Mouse (Mus musculus): ENCODE measurements at regions not wholly inside any gene's neighbourhood (a gene's known extent, or its start where the extent isn't known, plus 50 kb on each side); places are given as distances from the start of the nearest gene placed in this dataset.

DNA sequence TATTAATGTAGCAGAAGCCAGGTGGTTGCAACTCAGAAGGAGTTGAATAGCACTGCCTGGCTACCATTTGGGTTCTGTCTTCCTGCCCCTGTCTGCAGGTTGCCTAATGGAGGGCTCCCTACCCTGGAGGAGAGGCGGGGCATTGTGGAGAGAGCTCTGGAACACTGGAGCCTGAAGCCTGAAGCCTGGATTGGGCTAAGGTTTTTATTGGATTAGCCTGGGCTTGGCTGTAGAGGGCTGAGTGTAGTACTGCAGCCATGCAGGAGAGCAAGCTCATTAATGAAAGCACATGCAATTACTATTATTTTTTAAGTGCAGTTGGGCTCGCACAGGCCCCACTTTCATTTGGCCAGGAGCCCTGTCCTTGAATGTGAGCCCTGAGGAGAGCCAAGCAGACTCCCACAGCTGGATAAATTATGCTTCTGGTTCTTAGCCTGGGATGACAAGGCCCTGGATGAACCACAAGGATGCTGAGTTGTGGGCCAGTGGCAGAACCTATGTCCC lies 145.1 kb downstream of the Abhd5 start:
- Histone ChIP-seq H3K27ac (ENCODE audit: insufficient read depth, low read length) (no peak overlapping the region), H3K36me3 (ENCODE audit: control insufficient read depth, insufficient read depth, low read length, poor library complexity, severe bottlenecking) (no peaks in the 10 kb centered on the region), H3K27me3 (ENCODE audit: control insufficient read depth, insufficient read depth, low read length, poor library complexity, severe bottlenecking) (no peaks in the 10 kb centered on the region), H3K4me1 (ENCODE audit: control insufficient read depth, insufficient read depth, low read length) (no peaks in the 10 kb centered on the region), H3K4me3 (ENCODE audit: low read depth, low read length) (no peak overlapping the region), H3K9me3 (replicated peaks; ENCODE audit: control insufficient read depth, insufficient read depth, low read length, poor library complexity, severe bottlenecking) (no peaks in the 10 kb centered on the region), H3K9ac (ENCODE audit: low read depth, poor library complexity, severe bottlenecking) (no peak overlapping the region)
- TF ChIP-seq CTCF (IDR thresholded peaks at IDR 0.05; ENCODE audit: low read depth, low read length) = no peak
- TF ChIP-seq POLR2A (IDR thresholded peaks at IDR 0.05; ENCODE audit: insufficient read depth, low read length) = no peak
- no peak for TF ChIP-seq EP300 (IDR thresholded peaks at IDR 0.05; ENCODE audit: insufficient read depth, low read depth, low read length)

- Histone ChIP-seq H3K4me1 (ENCODE audit: control insufficient read depth, insufficient read depth, low read length) (no peaks in the 10 kb centered on the region), H3K9ac (ENCODE audit: low read depth, poor library complexity, severe bottlenecking) (no peak overlapping the region), H3K9me3 (replicated peaks; ENCODE audit: control insufficient read depth, insufficient read depth, low read length, poor library complexity, severe bottlenecking) (no peaks in the 10 kb centered on the region), H3K4me3 (ENCODE audit: low read depth, low read length) (no peak overlapping the region), H3K27ac (ENCODE audit: insufficient read depth, low read length) (no peak overlapping the region), H3K27me3 (ENCODE audit: control insufficient read depth, insufficient read depth, low read length, poor library complexity, severe bottlenecking) (no peaks in the 10 kb centered on the region), H3K36me3 (ENCODE audit: control insufficient read depth, insufficient read depth, low read length, poor library complexity, severe bottlenecking) (no peaks in the 10 kb centered on the region)
- no peak for TF ChIP-seq EP300 (IDR thresholded peaks at IDR 0.05; ENCODE audit: insufficient read depth, low read depth, low read length)
- no peak for TF ChIP-seq POLR2A (IDR thresholded peaks at IDR 0.05; ENCODE audit: insufficient read depth, low read length)
- TF ChIP-seq CTCF (IDR thresholded peaks at IDR 0.05; ENCODE audit: low read depth, low read length) = no peak
Observed at GRCm38 (mm10) chr9:122501864-122502341, 150.5 kb downstream of the Abhd5 start.

- Histone ChIP-seq H3K27ac (ENCODE audit: insufficient read depth, low read length) (no peak overlapping the region), H3K36me3 (ENCODE audit: control insufficient read depth, insufficient read depth, low read length, poor library complexity, severe bottlenecking) (no peaks in the 10 kb centered on the region), H3K9me3 (replicated peaks; ENCODE audit: control insufficient read depth, insufficient read depth, low read length, poor library complexity, severe bottlenecking) (no peaks in the 10 kb centered on the region), H3K4me3 (ENCODE audit: low read depth, low read length) (no peak overlapping the region), H3K4me1 (ENCODE audit: control insufficient read depth, insufficient read depth, low read length) (no peaks in the 10 kb centered on the region), H3K27me3 (ENCODE audit: control insufficient read depth, insufficient read depth, low read length, poor library complexity, severe bottlenecking) (no peaks in the 10 kb centered on the region), H3K9ac (ENCODE audit: low read depth, poor library complexity, severe bottlenecking) (no peak overlapping the region)
- TF ChIP-seq EP300 (IDR thresholded peaks at IDR 0.05; ENCODE audit: insufficient read depth, low read depth, low read length) = no peak
- no peak for TF ChIP-seq CTCF (IDR thresholded peaks at IDR 0.05; ENCODE audit: low read depth, low read length)
- no peak for TF ChIP-seq POLR2A (IDR thresholded peaks at IDR 0.05; ENCODE audit: insufficient read depth, low read length)
Observed at GRCm38 (mm10) chr9:122521569-122521968, 170.2 kb downstream of the Abhd5 start.

GRCm38 (mm10) chr9:122525621-122526055 lies 174.2 kb downstream of the Abhd5 start:
- no peaks in the 10 kb centered on the region for H3K9me3 ChIP-seq (replicated peaks; ENCODE audit: control insufficient read depth, insufficient read depth, low read length, poor library complexity, severe bottlenecking)
- H3K4me1 ChIP-seq (ENCODE audit: control insufficient read depth, insufficient read depth, low read length) = no peaks in the 10 kb centered on the region
- no peak overlapping the region for H3K9ac ChIP-seq (ENCODE audit: low read depth, poor library complexity, severe bottlenecking)
- 0 out of 2 replicates have a peak, but pooled peaks cover 3% of the 10 kb centered on the region for H3K27me3 ChIP-seq (ENCODE audit: control insufficient read depth, insufficient read depth, low read length, poor library complexity, severe bottlenecking)
- no peaks in the 10 kb centered on the region for H3K36me3 ChIP-seq (ENCODE audit: control insufficient read depth, insufficient read depth, low read length, poor library complexity, severe bottlenecking)
- H3K4me3 ChIP-seq (ENCODE audit: low read depth, low read length) = no peak overlapping the region
- no peak for TF ChIP-seq POLR2A (IDR thresholded peaks at IDR 0.05; ENCODE audit: insufficient read depth, low read length)
- TF ChIP-seq CTCF (IDR thresholded peaks at IDR 0.05; ENCODE audit: low read depth, low read length) = no peak
- TF ChIP-seq EP300 (IDR thresholded peaks at IDR 0.05; ENCODE audit: insufficient read depth, low read depth, low read length) = no peak
- no peak overlapping the region for H3K27ac ChIP-seq (ENCODE audit: insufficient read depth, low read length)

DNA sequence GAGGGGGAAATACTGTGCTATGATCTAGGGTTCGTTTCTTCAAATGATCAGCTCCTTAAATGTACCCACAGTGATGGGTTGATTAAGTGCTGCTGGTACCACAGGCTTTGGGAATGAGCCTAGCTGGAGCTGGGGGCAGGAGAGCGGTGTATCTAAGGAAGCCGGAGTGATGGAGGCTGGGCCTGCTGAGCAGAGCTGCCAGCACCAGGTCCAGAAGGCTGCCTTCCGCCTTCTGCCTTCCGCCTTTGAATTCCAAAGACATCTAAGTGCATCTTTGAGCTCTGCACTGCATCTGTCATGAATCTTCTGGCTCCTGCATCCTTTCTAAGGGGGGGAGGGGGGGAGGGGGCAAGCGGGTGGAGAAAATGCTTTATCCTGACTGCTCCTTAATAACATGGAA lies 176.9 kb downstream of the Abhd5 start:
- no peaks in the 10 kb centered on the region for H3K36me3 ChIP-seq (ENCODE audit: control insufficient read depth, insufficient read depth, low read length, poor library complexity, severe bottlenecking)
- no peak overlapping the region for H3K9ac ChIP-seq (ENCODE audit: low read depth, poor library complexity, severe bottlenecking)
- H3K9me3 ChIP-seq (replicated peaks; ENCODE audit: control insufficient read depth, insufficient read depth, low read length, poor library complexity, severe bottlenecking) = no peaks in the 10 kb centered on the region
- H3K4me1 ChIP-seq (ENCODE audit: control insufficient read depth, insufficient read depth, low read length) = no peaks in the 10 kb centered on the region
- TF ChIP-seq CTCF (IDR thresholded peaks at IDR 0.05; ENCODE audit: low read depth, low read length) (no peak), EP300 (IDR thresholded peaks at IDR 0.05; ENCODE audit: insufficient read depth, low read depth, low read length) (no peak), POLR2A (IDR thresholded peaks at IDR 0.05; ENCODE audit: insufficient read depth, low read length) (no peak)
- H3K27me3 ChIP-seq (ENCODE audit: control insufficient read depth, insufficient read depth, low read length, poor library complexity, severe bottlenecking) = 0 out of 2 replicates have a peak, but pooled peaks cover 3% of the 10 kb centered on the region
- H3K4me3 ChIP-seq (ENCODE audit: low read depth, low read length) = no peak overlapping the region
- H3K27ac ChIP-seq (ENCODE audit: insufficient read depth, low read length) = no peak overlapping the region

GRCm38 (mm10) chr9:122529721-122530120 lies 178.3 kb downstream of the Abhd5 start:
- Histone ChIP-seq H3K4me1 (ENCODE audit: control insufficient read depth, insufficient read depth, low read length) (no peaks in the 10 kb centered on the region), H3K4me3 (ENCODE audit: low read depth, low read length) (no peak overlapping the region), H3K9me3 (replicated peaks; ENCODE audit: control insufficient read depth, insufficient read depth, low read length, poor library complexity, severe bottlenecking) (no peaks in the 10 kb centered on the region), H3K27ac (ENCODE audit: insufficient read depth, low read length) (no peak overlapping the region), H3K36me3 (ENCODE audit: control insufficient read depth, insufficient read depth, low read length, poor library complexity, severe bottlenecking) (no peaks in the 10 kb centered on the region), H3K9ac (ENCODE audit: low read depth, poor library complexity, severe bottlenecking) (no peak overlapping the region), H3K27me3 (ENCODE audit: control insufficient read depth, insufficient read depth, low read length, poor library complexity, severe bottlenecking) (0 out of 2 replicates have a peak, but pooled peaks cover 3% of the 10 kb centered on the region)
- TF ChIP-seq POLR2A (IDR thresholded peaks at IDR 0.05; ENCODE audit: insufficient read depth, low read length) (no peak), CTCF (IDR thresholded peaks at IDR 0.05; ENCODE audit: low read depth, low read length) (no peak), EP300 (IDR thresholded peaks at IDR 0.05; ENCODE audit: insufficient read depth, low read depth, low read length) (no peak)
